Mouse (Mus musculus) kidney, adult 8-10 months (tissue): ENCODE data around the gene Sectm1b.
A peak's percentile ranks its signal among the peaks of the same experiment; 100 is the strongest.
"Not testable (repeated sequence)": the region's sequence is repeated elsewhere in the genome, so short reads cannot be mapped to it uniquely, and the experiment has no call there.

ENCODE experiments used
- DNase-seq, 2 experiments: peaks; one replicate each; pipeline ENCODE4 v3.0.0; 2022

Sectm1b gene

GRCm38 (mm10) chr11:121067895-121068294, 4.5 kb upstream of the Sectm1b start:
- peak in 1 of 2 experiments; percentile 47 for DNase-seq

GRCm38 (mm10) chr11:121064197-121064596, 828 bp upstream of the Sectm1b start:
- no peak for DNase-seq

GRCm38 (mm10) chr11:121061615-121062014, 1.8 kb downstream of the Sectm1b start:
- DNase-seq, result no peak

- DNase-seq, result not testable (repeated sequence)
Observed at GRCm38 (mm10) chr11:121060401-121061067, 2.8 kb downstream of the Sectm1b start.

- DNase-seq, result no peak
Observed at GRCm38 (mm10) chr11:121059471-121059870, 3.9 kb downstream of the Sectm1b start.

- DNase-seq, result peak; percentile 69 to 77
Observed at GRCm38 (mm10) chr11:121058956-121059355, 4.4 kb downstream of the Sectm1b start.

GRCm38 (mm10) chr11:121058122-121058521, 5.2 kb downstream of the Sectm1b start:
- DNase-seq, result peak; percentile 91 to 95

GRCm38 (mm10) chr11:121056536-121057236, 6.7 kb downstream of the Sectm1b start:
- DNase-seq, result peak; percentile 82 to 84

GRCm38 (mm10) chr11:121053536-121053935, 9.8 kb downstream of the Sectm1b start:
- DNase-seq, result peak; percentile 81 to 92

- DNase-seq, result peak; percentile 70 to 75
Observed at GRCm38 (mm10) chr11:121052387-121052786, 11.0 kb downstream of the Sectm1b start.

- DNase-seq, result no peak
Observed at GRCm38 (mm10) chr11:121051793-121052192, 11.6 kb downstream of the Sectm1b start.

- no peak for DNase-seq
Observed at GRCm38 (mm10) chr11:121049840-121050239, 13.5 kb downstream of the Sectm1b start.

GRCm38 (mm10) chr11:121047826-121048399, 15.5 kb downstream of the Sectm1b start:
- DNase-seq, result no peak

GRCm38 (mm10) chr11:121045286-121045685, 18.1 kb downstream of the Sectm1b start:
- no peak for DNase-seq

- DNase-seq, result not testable (repeated sequence)
Observed at GRCm38 (mm10) chr11:121043025-121043424, 20.3 kb downstream of the Sectm1b start.

GRCm38 (mm10) chr11:121042480-121042879, 20.9 kb downstream of the Sectm1b start:
- DNase-seq, result no peak

GRCm38 (mm10) chr11:121041636-121042035, 21.7 kb downstream of the Sectm1b start:
- DNase-seq, result no peak

- peak; percentile 70 to 86 for DNase-seq
Observed at GRCm38 (mm10) chr11:121041212-121041611, 22.2 kb downstream of the Sectm1b start.

- no peak for DNase-seq
Observed at GRCm38 (mm10) chr11:121039302-121039701, 24.1 kb downstream of the Sectm1b start, which contains the start of gene Cd7. Gene Cd7, minus strand, starts transcription at chr11:121039418.

GRCm38 (mm10) chr11:121038366-121039240, 24.8 kb downstream of the Sectm1b start:
- DNase-seq, result no peak

- DNase-seq, result no peak
Observed at GRCm38 (mm10) chr11:121033118-121033517, 30.3 kb downstream of the Sectm1b start.

- DNase-seq, result no peak
Observed at GRCm38 (mm10) chr11:121027259-121027658, 36.1 kb downstream of the Sectm1b start.

GRCm38 (mm10) chr11:121024163-121024562, 39.2 kb downstream of the Sectm1b start:
- no peak for DNase-seq
